Mouse (Mus musculus): ENCODE measurements around the gene 2010003K11Rik.

DNA sequence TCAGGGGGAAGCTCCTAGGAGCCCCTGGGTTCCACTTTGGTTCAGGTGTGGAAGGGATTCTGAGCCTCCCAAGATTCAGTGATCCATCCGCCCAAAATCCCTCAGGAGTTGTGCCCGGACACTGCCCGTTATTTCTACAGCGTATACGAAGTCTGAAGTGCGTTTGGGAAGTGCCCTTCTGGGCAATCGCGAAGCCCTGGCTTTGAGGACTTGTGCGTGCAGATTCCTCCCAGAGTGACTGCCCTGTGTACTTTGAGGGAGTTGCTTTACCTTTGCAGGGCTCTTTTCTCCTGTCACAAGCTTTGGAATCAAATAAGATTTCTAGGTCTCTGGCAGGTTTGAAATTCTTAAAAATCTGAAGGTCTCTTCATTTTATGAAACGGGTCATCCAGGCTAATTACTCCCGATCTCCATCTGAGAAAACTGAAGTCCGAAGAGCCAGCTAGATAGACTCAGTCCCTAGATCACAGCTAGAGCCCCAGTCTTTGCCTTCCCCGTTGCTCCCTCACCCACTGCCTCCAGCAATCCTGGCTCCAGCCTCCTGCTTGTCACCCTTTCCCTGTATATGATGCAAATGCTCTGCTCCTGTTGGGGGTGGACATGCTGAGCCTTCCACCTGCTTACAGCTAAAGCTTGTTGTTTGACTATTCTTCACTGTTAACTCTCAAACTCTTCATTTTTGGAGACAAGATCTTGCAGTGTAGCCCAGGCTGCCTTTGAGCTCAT lies 12.9 kb upstream of the 2010003K11Rik start:
- TF ChIP-seq CTCF (IDR thresholded peaks at IDR 0.05), result no peak
- TF ChIP-seq EP300 (IDR thresholded peaks at IDR 0.05; ENCODE audit: insufficient read depth, low read depth, low read length), result no peak

Data from heart, adult 2 months (tissue).